ENCODE assay signal across 8 mouse cellular contexts in genomic region chr6:47811324-47811723, GRCm38 (mm10). TPM values are rescaled to one million over a fixed set of nuclear protein-coding genes. Genes with fewer than 3 reads are reported as not detected.
DNase-seq lines count a peak whose midpoint lies in the region; ATAC-seq lines count a peak whose summit lies in the region.

No protein-coding gene starts in this region.

- 22% methylated on average over 5 of the region's 5 CpGs for WGBS in lung, embryonic 15.5 days
- WGBS in forebrain, embryonic 11.5 days: 76% methylated on average over 5 of the region's 5 CpGs
- 58% methylated on average over 5 of the region's 5 CpGs for WGBS in limb, embryonic 12.5 days
- 77% methylated on average over 5 of the region's 5 CpGs for WGBS in neural tube, embryonic 14.5 days

- H3K4me3 ChIP-seq in lung, embryonic 15.5 days: peak overlapping the region; percentile 77
- H3K4me3 ChIP-seq in forebrain, embryonic 11.5 days (ENCODE audit: low read depth, low read length): peak overlapping the region; percentile 84
- peak overlapping the region; percentile 71 for H3K4me3 ChIP-seq in limb, embryonic 12.5 days (replicated peaks)
- peak overlapping the region; percentile 82 for H3K4me3 ChIP-seq in neural tube, embryonic 14.5 days (ENCODE audit: low read depth, low read length)

- DNase-seq in lung, adult 18-20 months: no peak
- no peak for DNase-seq in forebrain, embryonic 11.5 days (ENCODE audit: low spot score)
- no peak for DNase-seq in thymus, postnatal 4 days
- DNase-seq in thymus, postnatal 25 days: no peak
- DNase-seq in ovary, postnatal 36 days (ENCODE audit: low spot score): no peak

- no peaks in the 10 kb centered on the region for H3K27me3 ChIP-seq in lung, embryonic 15.5 days
- no peaks in the 10 kb centered on the region for H3K27me3 ChIP-seq in forebrain, embryonic 11.5 days (ENCODE audit: control insufficient read depth, insufficient read depth, low read length)
- H3K27me3 ChIP-seq in limb, embryonic 12.5 days: no peaks in the 10 kb centered on the region
- no peaks in the 10 kb centered on the region for H3K27me3 ChIP-seq in neural tube, embryonic 14.5 days (ENCODE audit: control insufficient read depth, insufficient read depth, low read length)

- no peaks in the 10 kb centered on the region for H3K9me3 ChIP-seq in lung, embryonic 15.5 days
- no peaks in the 10 kb centered on the region for H3K9me3 ChIP-seq in forebrain, embryonic 11.5 days (ENCODE audit: control insufficient read depth, low read length)
- H3K9me3 ChIP-seq in limb, embryonic 12.5 days: no peaks in the 10 kb centered on the region
- no peaks in the 10 kb centered on the region for H3K9me3 ChIP-seq in neural tube, embryonic 14.5 days (ENCODE audit: control insufficient read depth, low read length)

- no peak for ATAC-seq in lung, embryonic 15.5 days (ENCODE audit: borderline replicate concordance, extremely low read depth, low FRiP score, low TSS enrichment)
- ATAC-seq in forebrain, embryonic 11.5 days (replicated peaks; ENCODE audit: low FRiP score): no peak
- no peak for ATAC-seq in limb, embryonic 12.5 days (ENCODE audit: insufficient number of reproducible peaks, insufficient read depth, low FRiP score, low TSS enrichment, low read depth)
- ATAC-seq in neural tube, embryonic 14.5 days (ENCODE audit: low read depth): no peak

- peaks cover 7% of the 10 kb centered on the region for H3K36me3 ChIP-seq in lung, embryonic 15.5 days
- H3K36me3 ChIP-seq in forebrain, embryonic 11.5 days (ENCODE audit: control insufficient read depth, insufficient read depth, low read length): peaks cover 4% of the 10 kb centered on the region; the same call in 1 of the 2 replicates
- H3K36me3 ChIP-seq in limb, embryonic 12.5 days: peaks cover 22% of the 10 kb centered on the region
- H3K36me3 ChIP-seq in neural tube, embryonic 14.5 days (ENCODE audit: control insufficient read depth, insufficient read depth, low read length): peaks cover 8% of the 10 kb centered on the region

- peaks cover 37% of the 10 kb centered on the region for H3K4me1 ChIP-seq in lung, embryonic 15.5 days
- H3K4me1 ChIP-seq in forebrain, embryonic 11.5 days (replicated peaks; ENCODE audit: control insufficient read depth, insufficient read depth, low read length): peaks cover 8% of the 10 kb centered on the region; the same call in 1 of the 2 replicates
- H3K4me1 ChIP-seq in limb, embryonic 12.5 days (replicated peaks): peaks cover 30% of the 10 kb centered on the region
- H3K4me1 ChIP-seq in neural tube, embryonic 14.5 days (ENCODE audit: control insufficient read depth, insufficient read depth, low read length): peaks cover 26% of the 10 kb centered on the region

- peak overlapping the region; percentile 94 for H3K9ac ChIP-seq in lung, embryonic 15.5 days
- H3K9ac ChIP-seq in forebrain, embryonic 11.5 days (ENCODE audit: low read length): peak overlapping the region; percentile 94
- peak overlapping the region; percentile 89 for H3K9ac ChIP-seq in limb, embryonic 12.5 days (replicated peaks)
- H3K9ac ChIP-seq in neural tube, embryonic 14.5 days (replicated peaks; ENCODE audit: low read depth, low read length): peak overlapping the region; percentile 76; the same call in 1 of the 2 replicates

- H3K4me2 ChIP-seq in lung, embryonic 15.5 days: peak overlapping the region; percentile 75
- peak overlapping the region; percentile 54 for H3K4me2 ChIP-seq in forebrain, embryonic 11.5 days (ENCODE audit: low read depth, low read length, severe bottlenecking)
- H3K4me2 ChIP-seq in limb, embryonic 12.5 days: peak overlapping the region; percentile 89
- peak overlapping the region; percentile 86 for H3K4me2 ChIP-seq in neural tube, embryonic 14.5 days (ENCODE audit: low read depth, low read length)

- no peak overlapping the region for H3K27ac ChIP-seq in lung, embryonic 15.5 days
- no peak overlapping the region for H3K27ac ChIP-seq in forebrain, embryonic 11.5 days (ENCODE audit: low read depth, low read length)
- H3K27ac ChIP-seq in limb, embryonic 12.5 days: no peak overlapping the region
- H3K27ac ChIP-seq in neural tube, embryonic 14.5 days (ENCODE audit: low read depth, low read length): no peak overlapping the region

RNA-seq across cellular contexts. Expression of gene Pdia4, which starts 1.9 kb away (rescaled TPM):
- 355 and 366 TPM in 2 replicates for polyA plus RNA-seq in lung, embryonic 15.5 days (2015; fragmentation: Nextera tagmentation; extraction: Ambion mirVana)
- polyA plus RNA-seq in forebrain, embryonic 11.5 days (2014; fragmentation: Nextera tagmentation; extraction: Ambion mirVana): 252 and 255 TPM in 2 replicates
- polyA plus RNA-seq in limb, embryonic 12.5 days (2016; fragmentation: Nextera tagmentation; extraction: Ambion mirVana): 273 and 276 TPM in 2 replicates
- 138 and 165 TPM in 2 replicates for polyA plus RNA-seq in neural tube, embryonic 14.5 days (2014; fragmentation: Nextera tagmentation; extraction: Ambion mirVana)

RNA-seq across cellular contexts. Expression of gene Zfp786, which starts 19.3 kb away (rescaled TPM):
- polyA plus RNA-seq in lung, embryonic 15.5 days (2015; fragmentation: Nextera tagmentation; extraction: Ambion mirVana): 3.5 and 3.6 TPM in 2 replicates
- polyA plus RNA-seq in forebrain, embryonic 11.5 days (2014; fragmentation: Nextera tagmentation; extraction: Ambion mirVana): 7.3 and 7.6 TPM in 2 replicates
- polyA plus RNA-seq in limb, embryonic 12.5 days (2016; fragmentation: Nextera tagmentation; extraction: Ambion mirVana): 7.1 and 7.2 TPM in 2 replicates
- polyA plus RNA-seq in neural tube, embryonic 14.5 days (2014; fragmentation: Nextera tagmentation; extraction: Ambion mirVana): 17.7 and 18.4 TPM in 2 replicates

RNA-seq across cellular contexts. Expression of gene Zfp398, which starts 24.1 kb away (rescaled TPM):
- 8.8 and 9.3 TPM in 2 replicates for polyA plus RNA-seq in lung, embryonic 15.5 days (2015; fragmentation: Nextera tagmentation; extraction: Ambion mirVana)
- 9.2 and 11.3 TPM in 2 replicates for polyA plus RNA-seq in forebrain, embryonic 11.5 days (2014; fragmentation: Nextera tagmentation; extraction: Ambion mirVana)
- 10.7 and 11.8 TPM in 2 replicates for polyA plus RNA-seq in limb, embryonic 12.5 days (2016; fragmentation: Nextera tagmentation; extraction: Ambion mirVana)
- polyA plus RNA-seq in neural tube, embryonic 14.5 days (2014; fragmentation: Nextera tagmentation; extraction: Ambion mirVana): 20.1 and 23.1 TPM in 2 replicates
